11 mouse cellular contexts compared by ENCODE assay signal in the genomic region with DNA sequence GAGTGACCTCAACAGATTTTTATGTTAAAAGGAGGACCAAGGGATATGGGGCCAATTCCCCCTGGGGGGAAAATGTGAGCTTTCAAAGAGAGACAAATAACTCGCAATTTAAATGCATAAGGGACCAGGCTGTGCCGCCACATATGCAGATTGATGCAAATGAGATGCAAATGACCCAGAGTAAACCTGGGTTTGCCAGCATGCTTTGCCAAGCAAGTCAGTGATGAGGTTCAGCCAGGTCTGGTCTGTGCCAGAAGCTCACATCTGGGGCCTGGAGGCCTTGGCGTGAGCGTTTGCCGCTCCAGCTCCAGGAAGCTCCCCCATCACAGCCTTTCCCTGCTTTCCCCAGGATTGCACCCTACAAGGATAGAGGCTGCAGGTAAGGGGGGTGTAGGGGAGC.
DNase-seq lines count a peak whose midpoint lies in the region; ATAC-seq lines count a peak whose summit lies in the region.
"Had no signal": no experiment of that assay in that cellular context is flagged by ENCODE, and none has a peak within 500 bp of the region (broad histone marks: within the 10 kb centered on the region; RNA-seq: fewer than 3 reads in every experiment).

No protein-coding gene starts in this region.

- H3K4me2 ChIP-seq in neural tube, embryonic 11.5 days (ENCODE audit: low read depth) = no peak overlapping the region
- H3K4me2 ChIP-seq in hindbrain, embryonic 16.5 days (ENCODE audit: low read length) = no peak overlapping the region
- no peak overlapping the region for H3K4me2 ChIP-seq in neural tube, embryonic 13.5 days
- no peak overlapping the region for H3K4me2 ChIP-seq in liver, embryonic 12.5 days
- H3K4me2 ChIP-seq: heart, embryonic 12.5 days; stomach, embryonic 15.5 days had no signal

- peak; percentile 76 for ATAC-seq in frontal cortex, adult (ENCODE audit: low TSS enrichment)
- ATAC-seq in neural tube, embryonic 11.5 days (ENCODE audit: insufficient read depth, low FRiP score, low TSS enrichment) = no peak
- peak; percentile 84 for ATAC-seq in hindbrain, embryonic 16.5 days
- ATAC-seq in neural tube, embryonic 13.5 days (ENCODE audit: low read depth) = peak; percentile 81
- no peak for ATAC-seq in liver, embryonic 12.5 days

- no peaks in the 10 kb centered on the region for H3K27me3 ChIP-seq in neural tube, embryonic 11.5 days (ENCODE audit: control insufficient read depth, insufficient read depth, low read length)
- no peaks in the 10 kb centered on the region for H3K27me3 ChIP-seq in hindbrain, embryonic 16.5 days (replicated peaks; ENCODE audit: control insufficient read depth, insufficient read depth, low read length)
- no peaks in the 10 kb centered on the region for H3K27me3 ChIP-seq in neural tube, embryonic 13.5 days
- no peaks in the 10 kb centered on the region; the same call in 1 of the 2 replicates for H3K27me3 ChIP-seq in liver, embryonic 12.5 days (replicated peaks)
- H3K27me3 ChIP-seq: heart, embryonic 12.5 days; stomach, embryonic 15.5 days had no signal

- 49% methylated on average over 5 of the region's 5 CpGs for WGBS in neural tube, embryonic 11.5 days
- WGBS in hindbrain, embryonic 16.5 days = 22% methylated on average over 5 of the region's 5 CpGs
- 33% methylated on average over 5 of the region's 5 CpGs for WGBS in neural tube, embryonic 13.5 days
- 71% methylated on average over 5 of the region's 5 CpGs for WGBS in liver, embryonic 12.5 days (ENCODE audit: insufficient replicate concordance)

- no peak overlapping the region for H3K9ac ChIP-seq in neural tube, embryonic 11.5 days (ENCODE audit: low read length)
- no peak overlapping the region for H3K9ac ChIP-seq in hindbrain, embryonic 16.5 days (ENCODE audit: low read depth, low read length)
- H3K9ac ChIP-seq in neural tube, embryonic 13.5 days = no peak overlapping the region
- H3K9ac ChIP-seq in liver, embryonic 12.5 days = no peak overlapping the region
- H3K9ac ChIP-seq: heart, embryonic 12.5 days; stomach, embryonic 15.5 days had no signal

- H3K27ac ChIP-seq in neural tube, embryonic 11.5 days (ENCODE audit: low read depth, low read length) = no peak overlapping the region
- H3K27ac ChIP-seq in hindbrain, embryonic 16.5 days (ENCODE audit: low read depth, low read length) = peak overlapping the region; percentile 62
- H3K27ac ChIP-seq in neural tube, embryonic 13.5 days (replicated peaks) = peak overlapping the region; percentile 82
- H3K27ac ChIP-seq in liver, embryonic 12.5 days = no peak overlapping the region
- H3K27ac ChIP-seq: stomach, embryonic 15.5 days had no signal

- no peaks in the 10 kb centered on the region for H3K9me3 ChIP-seq in neural tube, embryonic 11.5 days (ENCODE audit: control insufficient read depth, low read length)
- no peaks in the 10 kb centered on the region for H3K9me3 ChIP-seq in hindbrain, embryonic 16.5 days (ENCODE audit: control insufficient read depth, low read length)
- H3K9me3 ChIP-seq in neural tube, embryonic 13.5 days = no peaks in the 10 kb centered on the region
- H3K9me3 ChIP-seq in liver, embryonic 12.5 days (replicated peaks) = no peaks in the 10 kb centered on the region
- H3K9me3 ChIP-seq: heart, embryonic 12.5 days; stomach, embryonic 15.5 days had no signal

- H3K4me1 ChIP-seq in neural tube, embryonic 11.5 days (ENCODE audit: control insufficient read depth, insufficient read depth, low read length) = peaks cover 8% of the 10 kb centered on the region
- no peaks in the 10 kb centered on the region; the same call in 1 of the 2 replicates for H3K4me1 ChIP-seq in hindbrain, embryonic 16.5 days (ENCODE audit: control insufficient read depth, insufficient read depth, low read depth, low read length)
- peaks cover 45% of the 10 kb centered on the region for H3K4me1 ChIP-seq in neural tube, embryonic 13.5 days (replicated peaks)
- H3K4me1 ChIP-seq in liver, embryonic 12.5 days = peaks cover 16% of the 10 kb centered on the region

- no peak for DNase-seq in frontal cortex, postnatal 25 days (ENCODE audit: low spot score in 2 of 2)
- peak; percentile 23 for DNase-seq in neural tube, embryonic 11.5 days (ENCODE audit: low spot score)
- DNase-seq in neural tube, embryonic 10.5 days (ENCODE audit: extremely low spot score, low spot score) = no peak
- DNase-seq in adrenal gland, adult 18-20 months (ENCODE audit: low spot score in 2 of 2) = no peak
- DNase-seq: retina, postnatal 1 day had no signal

- no peak overlapping the region for H3K4me3 ChIP-seq in neural tube, embryonic 11.5 days (ENCODE audit: low read depth, low read length)
- no peak overlapping the region for H3K4me3 ChIP-seq in hindbrain, embryonic 16.5 days (ENCODE audit: low read length)
- H3K4me3 ChIP-seq in neural tube, embryonic 13.5 days = no peak overlapping the region
- H3K4me3 ChIP-seq in liver, embryonic 12.5 days = no peak overlapping the region
- H3K4me3 ChIP-seq: heart, embryonic 12.5 days; stomach, embryonic 15.5 days had no signal

- no peaks in the 10 kb centered on the region for H3K36me3 ChIP-seq in neural tube, embryonic 11.5 days (ENCODE audit: control insufficient read depth, insufficient read depth, low read length)
- H3K36me3 ChIP-seq in hindbrain, embryonic 16.5 days (ENCODE audit: control insufficient read depth, insufficient read depth, low read length) = no peaks in the 10 kb centered on the region
- no peaks in the 10 kb centered on the region for H3K36me3 ChIP-seq in neural tube, embryonic 13.5 days
- H3K36me3 ChIP-seq in liver, embryonic 12.5 days = no peaks in the 10 kb centered on the region
- H3K36me3 ChIP-seq: heart, embryonic 12.5 days; stomach, embryonic 15.5 days had no signal

Comparison
In these comparisons a context has a peak if more than half of its experiments do, and no peak if none do; other contexts are left out.
1. ATAC-seq: peak in frontal cortex, adult (single experiment), hindbrain, embryonic 16.5 days (single experiment) and neural tube, embryonic 13.5 days (single experiment); none in neural tube, embryonic 11.5 days (single experiment) and liver, embryonic 12.5 days (single experiment).
2. H3K27ac ChIP-seq: peak in hindbrain, embryonic 16.5 days (single experiment) and neural tube, embryonic 13.5 days (single experiment); none in neural tube, embryonic 11.5 days (single experiment) and liver, embryonic 12.5 days (single experiment).